Mouse (Mus musculus): ENCODE data around the gene Ric1. TPM values are rescaled to one million over a fixed set of nuclear protein-coding genes. Genes with fewer than 3 reads are reported as not detected.

Ric1 gene
- total and polyA plus RNA-seq, 3 experiments: 41.0 to 77.2 (median 54.2) TPM

- no peaks in the 10 kb centered on the region for H3K79me2 ChIP-seq (ENCODE audit: control insufficient read depth, insufficient read depth, low read length, poor library complexity)
- H3K4me1 ChIP-seq (ENCODE audit: control insufficient read depth in 1 of 2, insufficient read depth in 2 of 2, low read length in 2 of 2): no peaks in the 10 kb centered on the region
- H3K9ac ChIP-seq (ENCODE audit: control insufficient read depth, low read depth, low read length, poor library complexity, severe bottlenecking): no peak overlapping the region
- no peak overlapping the region for H3K27ac ChIP-seq (ENCODE audit: control insufficient read depth, low read depth, low read length)
- no peaks in the 10 kb centered on the region for H3K27me3 ChIP-seq (ENCODE audit: control insufficient read depth in 1 of 2, insufficient read depth in 2 of 2, low read length in 2 of 2)
- no peak overlapping the region for H3K4me3 ChIP-seq (ENCODE audit: control insufficient read depth in 1 of 2, insufficient read depth in 1 of 2, low read depth in 2 of 2, low read length in 2 of 2)
- DNase-seq (ENCODE audit: low read depth, low spot score): no peak
- H3K36me3 ChIP-seq (ENCODE audit: control insufficient read depth in 1 of 2, insufficient read depth in 2 of 2, low read length in 2 of 2): peaks cover 0 to 34% of the 10 kb centered on the region in 2 experiments; a peak in 2 of 4 replicates
- no peaks in the 10 kb centered on the region for H3K9me3 ChIP-seq (replicated peaks; ENCODE audit: insufficient read depth, low read length)
- TF ChIP-seq ETS1 (IDR thresholded peaks at IDR 0.05; ENCODE audit: low read depth, low read length): no peak
- no peak for TF ChIP-seq TBP (IDR thresholded peaks at IDR 0.05; ENCODE audit: low read depth, low read length)
Measured at GRCm38 (mm10) chr19:29596276-29596675, 74.2 kb downstream of the Ric1 start.

- no peaks in the 10 kb centered on the region for H3K27me3 ChIP-seq (ENCODE audit: control insufficient read depth in 1 of 2, insufficient read depth in 2 of 2, low read length in 2 of 2)
- H3K4me1 ChIP-seq (ENCODE audit: control insufficient read depth in 1 of 2, insufficient read depth in 2 of 2, low read length in 2 of 2): no peaks in the 10 kb centered on the region
- H3K27ac ChIP-seq (ENCODE audit: control insufficient read depth, low read depth, low read length): no peak overlapping the region
- H3K9me3 ChIP-seq (replicated peaks; ENCODE audit: insufficient read depth, low read length): no peaks in the 10 kb centered on the region
- peak; percentile 68 for DNase-seq (ENCODE audit: low read depth, low spot score)
- H3K79me2 ChIP-seq (ENCODE audit: control insufficient read depth, insufficient read depth, low read length, poor library complexity): no peaks in the 10 kb centered on the region
- peaks cover 0 to 33% of the 10 kb centered on the region in 2 experiments; a peak in 2 of 4 replicates for H3K36me3 ChIP-seq (ENCODE audit: control insufficient read depth in 1 of 2, insufficient read depth in 2 of 2, low read length in 2 of 2)
- no peak overlapping the region for H3K9ac ChIP-seq (ENCODE audit: control insufficient read depth, low read depth, low read length, poor library complexity, severe bottlenecking)
- TF ChIP-seq TAL1 (IDR thresholded peaks at IDR 0.05; ENCODE audit: low read length) (no peak), CTCF (IDR thresholded peaks at IDR 0.05 in 2 of 3, conservative IDR thresholded peaks at IDR 0.05 in 1 of 3; ENCODE audit: control insufficient read depth in 1 of 3, insufficient read depth in 1 of 3, low read depth in 2 of 3, low read length in 3 of 3, poor library complexity in 1 of 3, severe bottlenecking in 1 of 3) (peak; percentile 65 to 90 (median 73))
- H3K4me3 ChIP-seq (ENCODE audit: control insufficient read depth in 1 of 2, insufficient read depth in 1 of 2, low read depth in 2 of 2, low read length in 2 of 2): no peak overlapping the region
Measured at GRCm38 (mm10) chr19:29596985-29597384, 74.9 kb downstream of the Ric1 start.

DNA sequence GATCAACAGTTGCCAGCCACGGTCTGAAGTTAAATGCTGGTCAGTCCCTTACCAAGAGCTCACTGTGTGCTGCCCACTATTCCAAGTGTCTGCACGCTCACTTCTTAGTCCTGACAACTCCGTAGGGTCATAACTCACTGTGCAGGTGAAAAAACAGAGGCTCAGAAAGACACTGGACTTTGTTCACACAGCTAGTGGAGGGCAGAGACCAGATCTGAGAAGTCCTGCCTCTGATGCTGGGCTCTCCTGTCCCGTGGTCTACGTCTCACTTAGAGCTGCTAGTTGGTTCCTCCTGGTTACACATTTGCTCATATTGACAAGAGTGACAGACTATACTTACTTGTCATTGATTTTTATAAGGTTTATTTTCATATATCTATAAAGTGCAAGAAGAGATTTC lies 76.9 kb downstream of the Ric1 start:
- Histone ChIP-seq H3K27me3 (ENCODE audit: control insufficient read depth in 1 of 2, insufficient read depth in 2 of 2, low read length in 2 of 2) (no peaks in the 10 kb centered on the region), H3K27ac (ENCODE audit: control insufficient read depth, low read depth, low read length) (no peak overlapping the region), H3K79me2 (ENCODE audit: control insufficient read depth, insufficient read depth, low read length, poor library complexity) (no peaks in the 10 kb centered on the region), H3K9me3 (replicated peaks; ENCODE audit: insufficient read depth, low read length) (no peaks in the 10 kb centered on the region), H3K9ac (ENCODE audit: control insufficient read depth, low read depth, low read length, poor library complexity, severe bottlenecking) (no peak overlapping the region), H3K4me1 (ENCODE audit: control insufficient read depth in 1 of 2, insufficient read depth in 2 of 2, low read length in 2 of 2) (no peaks in the 10 kb centered on the region; a peak in 1 of 4 replicates), H3K4me3 (ENCODE audit: control insufficient read depth in 1 of 2, insufficient read depth in 1 of 2, low read depth in 2 of 2, low read length in 2 of 2) (no peak overlapping the region), H3K36me3 (ENCODE audit: control insufficient read depth in 1 of 2, insufficient read depth in 2 of 2, low read length in 2 of 2) (peaks cover 4 to 45% of the 10 kb centered on the region in 2 experiments; a peak in 3 of 4 replicates)
- TF ChIP-seq MAZ (IDR thresholded peaks at IDR 0.05; ENCODE audit: low read depth, low read length) (no peak), ZC3H11A (IDR thresholded peaks at IDR 0.05; ENCODE audit: low read depth, low read length) (no peak), CHD2 (IDR thresholded peaks at IDR 0.05; ENCODE audit: low read length) (no peak), TBP (IDR thresholded peaks at IDR 0.05; ENCODE audit: low read depth, low read length) (no peak), USF1 (IDR thresholded peaks at IDR 0.05; ENCODE audit: low read depth, low read length) (no peak), MAX (IDR thresholded peaks at IDR 0.05; ENCODE audit: low read length) (no peak), E2F4 (IDR thresholded peaks at IDR 0.05; ENCODE audit: borderline replicate concordance, low read depth, low read length) (no peak), ZMIZ1 (IDR thresholded peaks at IDR 0.05; ENCODE audit: low read depth, low read length) (0 out of 2 replicates have a peak, but pooled peaks have one; percentile 7)
- DNase-seq (ENCODE audit: low read depth, low spot score): no peak

Measured in MEL (cell line).